Mouse (Mus musculus) CD4-positive naive resting alpha-beta T cell, adult 76 days (primary cell): ENCODE measurements around the gene Fam104a. TPM values are rescaled to one million over a fixed set of nuclear protein-coding genes. Genes with fewer than 3 reads are reported as not detected.

Experiments used
- total RNA-seq: library from RNA; stranded (reverse); gene quantifications from one replicate; pipeline ENCODE4 v1.2.4, GENCODE M21; 2023

Gene Fam104a
- total RNA-seq: 23.3 TPM

GRCm38 (mm10) chr11:113683957-113684706 is at the start of gene Fam104a, which contains the start of gene D11Wsu47e:
Gene Fam104a, minus strand, starts transcription at chr11:113684155.
Gene D11Wsu47e, plus strand, starts transcription at chr11:113684412.

GRCm38 (mm10) chr11:113709731-113710256 is 25.8 kb upstream of the Fam104a start, which contains the start of gene Cpsf4l:
Gene Cpsf4l, minus strand, starts transcription at chr11:113710017.

GRCm38 (mm10) chr11:113649353-113650210 is 34.4 kb downstream of the Fam104a start, which contains the start of gene Slc39a11:
Gene Slc39a11, minus strand, starts transcription at chr11:113650079.

GRCm38 (mm10) chr11:113648690-113649352 is 35.1 kb downstream of the Fam104a start, which contains the start of gene Cog1:
Gene Cog1, plus strand, starts transcription at chr11:113649169.

GRCm38 (mm10) chr11:113618672-113619419 is 65.1 kb downstream of the Fam104a start, which contains the start of gene Sstr2:
Gene Sstr2, plus strand, starts transcription at chr11:113619342.

Other genes starting within 250 kb of the Fam104a start
- gene Sstr2, start 64.8 kb downstream of the Fam104a start, total RNA-seq: not detected
- gene Cog1, start 35.0 kb downstream of the Fam104a start, total RNA-seq: 38.9 TPM
- 20.5 TPM for gene Slc39a11, start 34.1 kb downstream of the Fam104a start, total RNA-seq
- gene D11Wsu47e, start 257 bp upstream of the Fam104a start, total RNA-seq: 8.2 TPM
- gene Cpsf4l, start 25.9 kb upstream of the Fam104a start, total RNA-seq: 0.50 TPM
- gene Cdc42ep4, start 67.7 kb upstream of the Fam104a start, total RNA-seq: 4.5 TPM